Mouse (Mus musculus): ENCODE data around the gene Vmn2r80.
"Not testable (repeated sequence)": the region's sequence is repeated elsewhere in the genome, so short reads cannot be mapped to it uniquely, and the experiment has no call there.

Gene Vmn2r80

DNA sequence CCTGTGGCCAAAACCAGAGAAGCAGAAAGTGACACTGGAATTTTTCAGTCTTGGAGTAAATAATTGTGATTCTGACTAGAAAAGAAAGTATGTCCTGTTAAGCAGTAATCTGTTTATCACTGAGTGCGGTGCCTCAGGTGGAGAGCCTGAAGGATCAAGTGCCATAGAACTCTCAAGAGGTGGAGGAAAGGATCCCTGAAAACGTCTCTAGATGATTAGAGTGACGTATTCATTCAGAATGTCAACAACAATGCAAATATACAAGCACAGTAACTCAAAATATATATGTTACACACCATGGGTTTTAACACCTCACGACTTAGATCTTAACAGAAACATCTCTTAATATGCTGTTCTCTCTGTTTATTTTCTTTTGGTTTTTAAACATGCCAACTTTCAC, at the start of gene Vmn2r80:
Gene Vmn2r80 (plus strand): TSS at position 301 of the 400 bp plus-strand sequence.
- DNase-seq (ENCODE audit: low read depth, low spot score), result not testable (repeated sequence)

- DNase-seq (ENCODE audit: low read depth, low spot score), result peak; percentile 18
These were observed 42.0 kb upstream of the Vmn2r80 start for GRCm38 (mm10) chr10:79106325-79107282.

DNA sequence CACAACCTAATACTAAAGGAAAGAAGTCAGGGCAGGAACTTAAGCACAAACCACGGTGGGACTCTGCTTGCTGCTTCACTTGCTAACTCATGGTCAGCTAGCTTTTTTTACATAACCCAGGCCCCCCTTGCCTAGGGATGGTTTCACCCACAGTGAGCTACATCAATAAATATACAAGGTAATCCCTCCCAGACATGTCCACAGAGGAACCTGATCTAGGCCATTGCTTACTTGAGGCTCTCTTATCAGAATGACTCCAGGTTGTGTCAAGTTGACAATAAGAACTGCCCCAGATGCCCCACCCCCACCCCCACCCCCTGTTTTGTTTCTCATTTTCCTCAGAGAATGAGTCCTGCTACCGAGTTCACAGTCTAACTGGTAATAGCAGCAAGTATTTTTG, 41.0 kb upstream of the Vmn2r80 start:
- no peak for DNase-seq (ENCODE audit: low read depth, low spot score)

DNA sequence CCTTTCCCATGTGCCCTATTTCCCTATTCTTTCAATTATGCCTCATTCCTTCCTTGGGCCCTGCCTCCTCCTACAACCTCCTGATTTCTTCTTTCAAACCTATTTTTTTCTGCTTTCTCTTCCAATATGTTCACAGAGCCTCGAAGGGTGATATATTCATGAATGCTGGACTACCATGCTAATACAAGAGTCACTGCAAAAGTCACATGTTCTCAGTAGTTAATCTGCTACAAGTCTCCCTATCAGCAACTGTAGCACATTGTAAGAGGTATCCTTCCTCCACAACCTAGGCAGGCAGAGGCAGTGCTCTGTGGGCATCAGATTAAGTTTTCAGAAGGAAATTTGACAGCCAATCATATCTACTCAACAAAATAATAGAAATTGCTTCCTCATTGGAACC, 39.4 kb upstream of the Vmn2r80 start:
- no peak for DNase-seq (ENCODE audit: low read depth, low spot score)

DNA sequence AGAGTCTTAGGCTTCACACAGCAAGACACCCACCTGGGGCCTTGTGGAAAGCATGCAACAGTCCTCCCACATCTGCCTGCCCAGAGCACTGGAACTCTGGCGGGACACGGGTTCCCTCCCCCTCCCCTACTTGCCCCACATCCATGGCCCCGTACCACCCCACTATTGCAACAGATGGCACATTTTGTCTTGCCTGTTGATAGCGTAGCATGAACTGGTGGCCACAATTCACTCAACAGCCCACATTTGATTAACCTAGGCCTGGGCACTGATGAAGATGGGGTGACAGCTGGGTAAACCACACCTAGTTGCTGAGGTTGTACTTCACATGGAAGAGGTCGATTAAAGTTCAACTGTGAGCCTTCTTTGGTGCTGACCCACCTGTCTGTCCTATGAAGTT, 38.1 kb upstream of the Vmn2r80 start:
- DNase-seq (ENCODE audit: low read depth, low spot score), result no peak

- no peak for DNase-seq (ENCODE audit: low read depth, low spot score)
These were observed 33.5 kb upstream of the Vmn2r80 start for GRCm38 (mm10) chr10:79115085-79115484.

- DNase-seq (ENCODE audit: low read depth, low spot score), result peak; percentile 74
These were observed 32.3 kb upstream of the Vmn2r80 start for GRCm38 (mm10) chr10:79116125-79116849.

GRCm38 (mm10) chr10:79151602-79152001, 3.0 kb downstream of the Vmn2r80 start:
- DNase-seq (ENCODE audit: low read depth, low spot score), result no peak

- DNase-seq (ENCODE audit: low read depth, low spot score), result not testable (repeated sequence)
These were observed 51.4 kb downstream of the Vmn2r80 start for GRCm38 (mm10) chr10:79199973-79200372.

DNA sequence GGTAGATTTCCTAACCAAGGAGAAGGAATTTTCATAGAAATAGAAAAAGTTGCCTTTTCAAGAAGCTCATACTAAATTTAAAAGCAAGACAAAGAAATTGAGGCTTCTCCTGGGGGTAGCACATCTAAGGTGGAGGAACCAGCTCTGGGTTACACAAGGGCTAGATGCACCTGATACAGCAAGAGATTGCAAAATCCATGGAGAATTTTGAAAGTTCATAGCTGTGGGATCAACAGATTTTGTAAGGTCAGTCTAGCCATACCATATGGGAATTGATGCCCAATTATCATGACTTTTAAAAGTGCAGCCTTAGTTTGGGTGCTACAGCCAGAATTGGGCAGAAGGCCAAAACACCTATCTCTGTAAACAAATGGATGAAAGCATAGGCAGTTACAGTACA, 71.9 kb downstream of the Vmn2r80 start:
- DNase-seq (ENCODE audit: low read depth, low spot score), result no peak

DNA sequence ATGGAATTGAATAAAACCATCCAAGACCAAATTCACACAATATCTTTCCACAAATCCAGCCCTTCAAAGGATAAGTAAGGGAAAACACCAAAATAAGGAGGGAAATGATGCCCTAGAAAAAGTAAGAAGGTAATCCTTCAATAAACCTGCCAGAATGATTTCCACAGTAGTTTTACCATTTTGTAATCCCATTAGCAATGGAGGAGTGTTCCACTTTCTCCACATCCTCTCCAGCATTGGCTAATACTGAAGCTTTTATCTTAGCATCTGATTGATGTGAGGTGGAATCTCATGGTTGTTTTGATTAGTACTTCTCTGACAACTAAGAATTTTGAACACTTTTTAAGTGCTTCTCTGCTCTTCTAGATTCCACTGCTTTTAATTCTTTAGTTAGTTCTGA, 73.0 kb downstream of the Vmn2r80 start:
- DNase-seq (ENCODE audit: low read depth, low spot score), result no peak

DNA sequence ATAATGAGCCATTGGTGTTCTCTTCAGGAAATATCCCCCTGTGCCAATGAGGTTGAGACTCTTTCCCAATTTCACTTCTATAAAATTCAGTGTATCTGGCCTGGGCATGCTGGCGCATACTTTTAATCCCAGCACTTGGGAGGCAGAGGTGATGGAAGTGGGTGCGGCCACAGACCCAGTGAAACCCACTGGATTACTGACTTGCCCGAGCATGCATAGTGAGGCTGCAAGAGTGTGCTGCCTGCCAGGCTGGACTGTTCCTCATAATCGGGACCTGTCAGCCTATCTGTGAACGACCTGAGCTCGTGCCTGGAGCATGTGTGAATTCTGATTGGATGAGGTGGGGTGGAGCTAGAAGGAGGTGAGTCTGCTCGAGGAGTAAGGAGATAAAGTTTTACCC, 73.6 kb downstream of the Vmn2r80 start:
- DNase-seq (ENCODE audit: low read depth, low spot score), result no peak

Measured in forelimb bud, embryonic 11.5 days (tissue).